Mouse (Mus musculus) cerebellum, adult 9-11 months (tissue): ENCODE measurements around the gene Sept14.

Experiments used
- DNase-seq: peaks from one replicate; pipeline ENCODE4 v3.0.0; 2022

Gene Sept14

GRCm38 (mm10) chr5:129667851-129668250 is 40.5 kb downstream of the Sept14 start:
- no peak for DNase-seq

- no peak for DNase-seq
Observed at GRCm38 (mm10) chr5:129666271-129666909, 41.9 kb downstream of the Sept14 start.

DNA sequence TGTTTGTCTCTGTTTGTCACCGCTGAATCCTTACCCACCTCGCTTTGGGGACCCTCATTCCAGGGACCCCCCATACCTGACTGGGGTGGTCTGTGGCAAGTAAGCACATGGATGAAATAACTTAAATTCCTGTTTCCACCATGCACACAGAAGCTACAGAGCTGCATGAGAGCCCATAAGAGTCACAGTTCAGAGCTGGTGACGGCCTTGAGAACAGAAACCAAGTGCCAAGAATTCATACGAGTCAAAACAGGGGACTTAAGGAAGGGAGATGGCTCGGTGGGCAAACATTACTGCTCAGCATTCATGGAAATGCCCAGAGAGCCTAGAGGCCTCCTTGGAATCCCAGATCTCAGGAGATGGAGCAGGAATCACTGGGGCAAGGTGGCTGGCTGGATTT is 44.2 kb downstream of the Sept14 start:
- no peak for DNase-seq

DNA sequence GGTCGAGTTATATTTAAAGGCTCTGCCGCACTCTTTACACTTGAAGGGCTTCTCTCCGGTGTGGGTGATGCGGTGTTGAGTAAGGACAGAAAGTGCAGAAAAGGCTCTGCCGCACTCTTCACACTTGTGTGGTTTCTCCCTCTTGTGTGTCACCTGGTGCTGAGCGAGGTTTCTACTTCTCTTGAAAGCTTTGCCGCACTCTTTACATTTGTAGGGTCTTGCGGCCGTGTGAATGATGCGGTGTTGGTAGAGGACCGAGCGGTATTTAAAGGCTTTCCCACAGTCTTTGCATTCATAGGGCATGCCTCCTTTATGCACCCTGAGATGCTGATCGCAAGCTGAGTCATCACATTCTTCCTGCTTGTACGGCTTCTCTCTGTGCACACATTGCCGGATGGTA is 50.4 kb downstream of the Sept14 start:
- no peak for DNase-seq

DNA sequence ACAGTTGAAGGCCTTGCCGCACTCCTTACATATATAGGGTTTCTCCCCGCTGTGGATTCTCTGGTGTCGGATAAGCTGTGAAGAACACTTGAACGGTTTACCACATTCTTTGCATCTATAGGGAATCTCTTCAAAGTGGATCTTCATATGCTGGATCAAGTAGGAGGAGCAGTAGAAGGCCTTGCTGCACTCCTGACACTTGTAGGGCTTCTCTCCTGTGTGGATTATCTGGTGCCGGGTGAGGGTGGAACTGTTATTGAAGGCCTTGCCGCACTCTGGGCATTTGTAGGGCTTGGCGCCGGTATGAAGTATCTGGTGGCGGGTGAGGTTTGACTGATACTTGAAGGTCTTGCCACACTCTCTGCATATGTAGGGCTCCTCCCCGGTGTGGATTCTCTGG is 51.3 kb downstream of the Sept14 start:
- DNase-seq, result no peak

GRCm38 (mm10) chr5:129650858-129651257 is 57.5 kb downstream of the Sept14 start:
- DNase-seq, result no peak
